Mouse (Mus musculus) cortical plate, adult 2 months (tissue): Measurements from ENCODE around the gene Tmem203. TPM values are rescaled to one million over a fixed set of nuclear protein-coding genes. Genes with fewer than 3 reads are reported as not detected.
"Not testable (repeated sequence)": the region's sequence is repeated elsewhere in the genome, so short reads cannot be mapped to it uniquely, and the experiment has no call there.

Experiments used
- H3K27ac ChIP-seq: fragments of 200-500 bp; 2 replicates; pipeline ENCODE4 v1.5.1; 2012; ENCODE audit warnings: low read length, control low read depth, inconsistent platforms; ENCODE audit not compliant: insufficient read depth
- H3K4me1 ChIP-seq: fragments of 200-500 bp; 2 replicates; pipeline ENCODE4 v1.6.1; 2011; ENCODE audit warnings: low read length; ENCODE audit not compliant: control insufficient read depth, insufficient read depth
- H3K4me3 ChIP-seq: fragments of 200-500 bp; 2 replicates; pipeline ENCODE4 v1.5.1; 2011; ENCODE audit warnings: mild to moderate bottlenecking, low read length, control low read depth; ENCODE audit not compliant: insufficient read depth
- CTCF ChIP-seq: fragments of 200-500 bp; IDR thresholded peaks from 2 replicates; pipeline ENCODE4 v1.5.1; 2011; ENCODE audit warnings: mild to moderate bottlenecking, control low read depth, low read length; ENCODE audit not compliant: insufficient read depth; ENCODE audit errors: extremely low read depth
- POLR2A ChIP-seq: fragments of 200-500 bp; IDR thresholded peaks from 2 replicates; pipeline ENCODE4 v1.6.1; 2011; ENCODE audit warnings: mild to moderate bottlenecking, low read length, control low read depth; ENCODE audit not compliant: insufficient read depth; ENCODE audit errors: extremely low read depth
- polyA plus RNA-seq: library from polyadenylated mRNA; depleted of rRNA; stranded (reverse); fragments of >200 nt; gene quantifications from 2 replicates; pipeline ENCODE4 v1.2.3, GENCODE M21; 2012

The Tmem203 gene
- polyA plus RNA-seq, 1 experiment, result 33.8 TPM

DNA sequence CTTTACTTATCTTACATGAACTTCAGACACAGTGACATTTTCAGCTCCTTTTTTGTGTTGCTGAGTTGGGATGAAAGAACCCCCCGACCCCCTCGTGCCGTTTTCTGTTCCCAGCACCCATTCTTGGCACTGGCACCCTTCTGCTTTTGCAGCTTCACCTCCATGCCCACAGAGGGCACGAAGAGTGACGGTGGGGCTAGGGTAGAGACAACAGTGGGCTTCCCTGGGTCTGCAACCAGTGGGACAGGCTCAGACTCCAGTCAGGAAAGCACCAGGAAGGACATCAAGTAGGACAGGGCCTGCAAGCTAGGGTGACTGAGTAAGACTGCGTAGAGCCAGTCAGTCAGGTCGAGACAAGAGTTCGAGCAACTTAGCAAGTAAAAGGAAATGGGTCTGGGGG lies 14.9 kb upstream of the Tmem203 start:
- no peak overlapping the region for H3K27ac ChIP-seq
- peaks cover 5% of the 10 kb centered on the region for H3K4me1 ChIP-seq
- TF ChIP-seq POLR2A, result no peak
- no peak for TF ChIP-seq CTCF
- peak overlapping the region; percentile 80; the same call in 1 of the 2 replicates for H3K4me3 ChIP-seq

DNA sequence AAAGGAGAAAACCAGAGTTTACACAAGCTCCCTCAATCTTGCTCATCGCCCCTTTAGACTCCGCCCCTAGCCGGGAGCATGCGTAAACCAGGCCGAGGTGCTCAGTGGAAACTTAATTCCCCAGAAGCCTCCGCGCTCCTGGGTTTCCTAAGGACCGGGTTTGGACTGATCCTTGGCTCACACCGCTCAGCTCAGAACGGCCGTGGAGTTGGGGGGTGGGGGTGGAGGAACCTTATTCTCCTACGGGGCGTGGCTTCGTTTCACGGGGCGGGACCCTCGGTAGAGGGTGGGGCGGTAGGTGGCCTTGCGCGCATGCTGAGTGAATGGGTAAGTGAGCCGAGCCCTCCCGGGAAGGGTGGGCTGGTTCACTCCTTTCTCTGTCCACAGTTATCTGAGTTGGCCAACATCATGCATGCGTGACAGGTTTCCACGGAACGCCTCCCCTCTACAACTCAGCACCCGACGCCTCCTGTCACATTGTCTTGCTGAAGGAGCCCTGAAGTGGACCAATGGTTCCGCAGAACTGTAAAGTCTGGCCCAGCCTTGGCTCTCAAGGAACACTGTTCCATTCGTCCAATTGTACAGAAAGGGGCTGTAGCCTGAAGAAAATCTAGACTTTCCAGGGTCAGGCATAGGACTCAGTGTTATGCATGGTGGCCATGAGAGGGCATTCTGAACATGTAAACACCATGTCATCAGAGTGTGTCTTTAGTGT lies 14.4 kb upstream of the Tmem203 start:
- peak; percentile 41; the same call in 1 of the 2 replicates for TF ChIP-seq POLR2A
- TF ChIP-seq CTCF, result no peak
- Histone ChIP-seq H3K4me1 (peaks cover 5% of the 10 kb centered on the region), H3K27ac (no peak overlapping the region), H3K4me3 (peak overlapping the region; percentile 80)

- Histone ChIP-seq H3K27ac (no peak overlapping the region), H3K4me1 (peaks cover 5% of the 10 kb centered on the region), H3K4me3 (peak overlapping the region; percentile 80)
- TF ChIP-seq POLR2A, result no peak
- TF ChIP-seq CTCF, result no peak
Observed at GRCm38 (mm10) chr2:25241438-25241775, 13.8 kb upstream of the Tmem203 start.

GRCm38 (mm10) chr2:25242101-25242506 lies 13.1 kb upstream of the Tmem203 start, which contains the start of the genes Rnf208 and Cysrt1:
Gene Rnf208, plus strand, starts transcription at chr2:25242255.
Gene Cysrt1, minus strand, starts transcription at chr2:25242452.
- Histone ChIP-seq H3K27ac (peak within 1 kb of the TSS; percentile 89; the same call in 1 of the 2 replicates), H3K4me1 (peaks cover 5% of the 10 kb centered on the region), H3K4me3 (peak within 1 kb of the TSS; percentile 80)
- TF ChIP-seq POLR2A (peak; percentile 17; the same call in 1 of the 2 replicates), CTCF (no peak)

DNA sequence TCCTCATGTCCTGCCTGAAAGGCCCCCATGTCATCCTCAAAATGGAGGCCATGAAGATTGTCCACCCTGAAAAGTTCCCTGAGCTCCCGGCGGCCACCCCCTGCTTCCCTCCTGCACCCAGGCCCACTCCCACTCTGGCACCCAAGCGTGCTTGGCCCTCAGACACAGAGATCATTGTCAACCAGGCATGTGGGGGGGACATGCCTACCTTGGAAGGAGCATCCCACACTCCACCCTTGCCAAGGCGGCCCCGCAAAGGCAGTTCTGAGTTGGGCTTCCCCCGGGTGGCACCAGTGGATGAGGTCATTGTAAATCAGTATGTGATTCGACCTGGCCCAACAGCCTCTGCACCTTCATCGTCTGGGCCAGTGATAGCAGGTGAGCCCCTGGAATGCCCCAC lies 11.9 kb upstream of the Tmem203 start:
- H3K4me3 ChIP-seq, result peak overlapping the region; percentile 80
- H3K27ac ChIP-seq, result no peak overlapping the region
- peaks cover 5% of the 10 kb centered on the region for H3K4me1 ChIP-seq
- no peak for TF ChIP-seq POLR2A
- no peak for TF ChIP-seq CTCF

DNA sequence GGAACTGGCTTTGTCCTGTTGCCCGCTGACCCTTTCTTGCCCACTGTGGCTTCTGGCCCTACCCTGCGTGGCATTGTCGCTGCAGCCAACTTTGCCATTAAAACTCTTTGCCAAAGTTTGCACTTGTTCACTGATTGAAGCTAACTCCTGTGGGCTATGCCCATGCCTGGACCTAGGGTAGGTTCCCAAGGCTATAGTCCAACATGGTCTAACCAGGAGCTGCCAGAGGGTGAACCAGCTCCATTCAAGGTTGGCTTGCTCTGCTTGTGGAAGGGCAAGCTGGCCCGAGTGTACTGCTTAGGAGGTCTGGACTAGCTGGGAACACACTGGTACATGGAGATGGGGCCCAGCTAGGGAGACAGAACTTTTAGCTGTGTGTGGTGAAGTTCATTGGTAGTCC lies 11.1 kb upstream of the Tmem203 start:
- TF ChIP-seq POLR2A, result no peak
- TF ChIP-seq CTCF, result no peak

GRCm38 (mm10) chr2:25246183-25247072 lies 8.8 kb upstream of the Tmem203 start, which contains the start of gene AL732309.1:
Gene AL732309.1, minus strand, starts transcription at chr2:25246863.
- peaks cover 4% of the 10 kb centered on the region for H3K4me1 ChIP-seq
- no peak within 1 kb of the TSS for H3K4me3 ChIP-seq
- H3K27ac ChIP-seq, result no peak within 1 kb of the TSS
- TF ChIP-seq POLR2A (no peak), CTCF (no peak)

More for the DNA sequence above, 11.1 kb upstream of the Tmem203 start:
- H3K4me1 ChIP-seq, result peaks cover 5% of the 10 kb centered on the region
- H3K27ac ChIP-seq, result no peak overlapping the region
- no peak overlapping the region for H3K4me3 ChIP-seq

DNA sequence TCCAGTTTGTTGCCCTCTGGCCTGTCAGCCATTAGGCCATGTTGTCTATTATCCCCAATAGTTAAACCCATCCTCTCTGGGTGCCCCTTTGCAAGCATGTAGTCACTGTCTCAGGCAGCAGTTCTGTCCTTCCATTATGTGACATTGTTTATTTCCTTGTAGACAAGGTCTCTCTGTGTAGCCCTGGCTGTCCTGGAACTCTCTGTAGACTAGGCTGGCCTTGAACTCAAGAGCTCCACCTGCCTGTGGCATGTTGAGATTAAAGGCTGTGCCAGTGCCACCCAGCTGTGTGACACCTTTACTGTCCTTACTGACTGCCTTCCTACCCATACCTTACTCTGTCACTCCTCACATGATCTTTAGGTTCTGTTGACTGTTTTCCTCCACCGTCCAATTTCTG lies 2.9 kb upstream of the Tmem203 start:
- Histone ChIP-seq H3K4me3 (no peak overlapping the region), H3K27ac (no peak overlapping the region), H3K4me1 (peaks cover 6% of the 10 kb centered on the region; the same call in 1 of the 2 replicates)
- TF ChIP-seq POLR2A (no peak), CTCF (no peak)

- H3K4me1 ChIP-seq, H3K27ac ChIP-seq: not testable (repeated sequence)
- H3K4me3 ChIP-seq, result peak overlapping the region; percentile 90; the same call in 1 of the 2 replicates
- TF ChIP-seq CTCF, result 0 out of 2 replicates have a peak, but pooled peaks have one; percentile 13
Observed at GRCm38 (mm10) chr2:25256443-25257109, 1.3 kb downstream of the Tmem203 start.

- not testable (repeated sequence) for H3K27ac ChIP-seq, H3K4me3 ChIP-seq, H3K4me1 ChIP-seq
Observed at GRCm38 (mm10) chr2:25257250-25257649, 2.0 kb downstream of the Tmem203 start.
